Comparison of ENCODE assay signal across 8 mouse cellular contexts in the genomic region with DNA sequence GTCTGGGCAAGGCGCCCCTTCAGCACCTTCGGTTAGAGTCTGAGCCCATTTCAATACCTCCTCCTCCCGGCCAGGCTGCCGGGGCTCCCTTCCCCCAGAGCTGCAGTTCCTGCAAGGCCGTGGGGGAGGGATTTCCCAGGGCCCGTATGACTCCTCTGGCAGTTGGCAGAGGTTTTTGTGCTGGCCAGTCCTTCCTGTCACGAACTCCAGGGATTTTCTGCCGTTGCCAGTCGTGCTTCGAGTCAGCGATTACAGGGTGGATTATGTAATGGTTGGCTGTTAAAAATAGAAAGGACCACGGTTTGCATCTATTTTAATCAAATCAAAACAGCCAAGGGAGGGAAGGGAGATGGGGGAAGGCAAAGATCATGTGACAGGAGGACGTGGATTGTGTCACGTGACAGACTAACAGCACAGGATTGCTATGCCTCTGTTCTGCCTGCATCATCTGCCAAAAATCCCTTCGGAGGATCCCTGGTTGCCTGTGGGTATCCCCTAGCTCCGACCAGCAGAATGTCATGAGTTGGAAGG. TPM values are rescaled to one million over a fixed set of nuclear protein-coding genes. Genes with fewer than 3 reads are reported as not detected.
DNase-seq lines count a peak whose midpoint lies in the region; ATAC-seq lines count a peak whose summit lies in the region.

No protein-coding gene starts in this region.

- peak; percentile 95 for DNase-seq in adrenal gland, adult 2 months
- DNase-seq in embryo, embryonic 11.5 days (ENCODE audit: low read depth, low spot score), result peak; percentile 46
- peak; percentile 93 for DNase-seq in gastrocnemius, postnatal 25 days
- DNase-seq in left cerebral cortex, adult 9 months (ENCODE audit: low spot score in 2 of 2), result peak; percentile 93 to 96
- peak; percentile 69 for DNase-seq in retina, postnatal 7 days (ENCODE audit: low read depth, low spot score)
- DNase-seq in urinary bladder, postnatal 4 days (ENCODE audit: low spot score in 2 of 2), result peak; percentile 80

- ATAC-seq in inflammation-experienced regulatory T-cells, adult 6 months, result peak; percentile 78
- peak; percentile 86 for ATAC-seq in megakaryocyte, adult 5-6 weeks (ENCODE audit: poor library complexity, severe bottlenecking)

RNA-seq across cellular contexts. Expression of gene Asprv1, which starts 42.8 kb away (rescaled TPM):
- total RNA-seq in adrenal gland, adult 2 months (2021), result not detected
- 0.06 and 0.10 TPM in 2 replicates for polyA plus RNA-seq in adrenal gland, adult 2 months (2012; rRNA removed)
- not detected for total RNA-seq in gastrocnemius, postnatal 25 days (2021)
- under 1 TPM; 0.21 to 0.39 (median 0.38) TPM for polyA plus RNA-seq in inflammation-experienced regulatory T-cells, adult 6 months (2017; shearing (Covaris generic))
- 13.5 and 16.8 TPM in 2 replicates for total RNA-seq in megakaryocyte, adult 5-6 weeks (2015)
- total RNA-seq in megakaryocyte, adult 5-6 weeks (2017), result 12.1 and 19.1 TPM in 2 replicates

RNA-seq across cellular contexts. Expression of gene Pcbp1, which starts 59.0 kb away (rescaled TPM):
- 100 to 1,000 TPM; 320 to 331 TPM for total RNA-seq in adrenal gland, adult 2 months (2021)
- 379 and 483 TPM in 2 replicates for polyA plus RNA-seq in adrenal gland, adult 2 months (2012; rRNA removed)
- 100 to 1,000 TPM in 1 of 2 experiments, 10 to 100 TPM in 1; 99.7 to 116 TPM for total RNA-seq in gastrocnemius, postnatal 25 days (2021)
- 10 to 100 TPM; 26.3 to 32.5 (median 29.3) TPM for polyA plus RNA-seq in inflammation-experienced regulatory T-cells, adult 6 months (2017; shearing (Covaris generic))
- total RNA-seq in megakaryocyte, adult 5-6 weeks (2015), result 204 and 222 TPM in 2 replicates
- total RNA-seq in megakaryocyte, adult 5-6 weeks (2017), result 58.9 and 76.8 TPM in 2 replicates

Comparison
In these comparisons a context has a peak if more than half of its experiments do, and no peak if none do; other contexts are left out.
1. Peak in every context shown above with its lines: DNase-seq and ATAC-seq.
2. RNA of gene Asprv1, which starts 42.8 kb away (total RNA-seq): 12.1 to 19.1 TPM in megakaryocyte, adult 5-6 weeks; not detected in adrenal gland, adult 2 months and not detected in gastrocnemius, postnatal 25 days; every median in the first group is over 10 times any median in the second.